Comparison of ENCODE assay signal across 7 mouse cellular contexts in genomic region chr5:23414490-23415126, GRCm38 (mm10). TPM values are rescaled to one million over a fixed set of nuclear protein-coding genes. Genes with fewer than 3 reads are reported as not detected.
DNase-seq lines count a peak whose midpoint lies in the region; ATAC-seq and TF ChIP-seq lines count a peak whose summit lies in the region.

No protein-coding gene starts in this region.

- H3K27me3 ChIP-seq in C2C12 (ENCODE audit: control insufficient read depth, insufficient read depth, insufficient read length), result no peaks in the 10 kb centered on the region
- no peaks in the 10 kb centered on the region for H3K27me3 ChIP-seq in hindbrain, embryonic 11.5 days (ENCODE audit: control insufficient read depth, insufficient read depth, low read length)
- H3K27me3 ChIP-seq in limb, embryonic 15.5 days, result no peaks in the 10 kb centered on the region

- 26% methylated on average over 4 of the region's 4 CpGs for WGBS in hindbrain, embryonic 11.5 days
- WGBS in limb, embryonic 15.5 days, result 44% methylated on average over 4 of the region's 4 CpGs

- intact Hi-C loops in left cerebral cortex, postnatal 4 days (cut with DNase I), result no loop called here

- H3ac ChIP-seq in C2C12 (ENCODE audit: control insufficient read depth, insufficient read length, low read depth), result no peak overlapping the region

- no peak overlapping the region for H3K4me2 ChIP-seq in hindbrain, embryonic 11.5 days (replicated peaks; ENCODE audit: low read depth, low read length)
- no peak overlapping the region for H3K4me2 ChIP-seq in limb, embryonic 15.5 days

- ATAC-seq in hindbrain, embryonic 11.5 days (ENCODE audit: low FRiP score), result no peak
- no peak for ATAC-seq in limb, embryonic 15.5 days (ENCODE audit: insufficient number of reproducible peaks, low FRiP score, low TSS enrichment, low read depth)

- H3K27ac ChIP-seq in hindbrain, embryonic 11.5 days (ENCODE audit: low read depth, low read length), result peak overlapping the region; percentile 79
- peak overlapping the region; percentile 78 for H3K27ac ChIP-seq in limb, embryonic 15.5 days

- DNase-seq in ZHBTc4 (ENCODE audit: low read depth, low spot score), result peak; percentile 37
- peak; percentile 39 for DNase-seq in hindbrain, embryonic 11.5 days (ENCODE audit: low spot score)
- no peak for DNase-seq in frontal cortex, adult 2 months (ENCODE audit: extremely low spot score in 1 of 2, low spot score in 1 of 2)
- no peak for DNase-seq in left cerebral cortex, postnatal 4 days
- DNase-seq in spleen, postnatal 14 days (ENCODE audit: low spot score in 2 of 2), result no peak

- peaks cover 6% of the 10 kb centered on the region for H3K36me3 ChIP-seq in C2C12 (ENCODE audit: control insufficient read depth, insufficient read depth)
- no peaks in the 10 kb centered on the region for H3K36me3 ChIP-seq in hindbrain, embryonic 11.5 days (ENCODE audit: control insufficient read depth, insufficient read depth, low read length)
- H3K36me3 ChIP-seq in limb, embryonic 15.5 days, result peaks cover 12% of the 10 kb centered on the region

- no peak for TF ChIP-seq CTCF in C2C12 (IDR thresholded peaks at IDR 0.05; ENCODE audit: control insufficient read depth, insufficient read depth, insufficient read length)

- peaks cover 81% of the 10 kb centered on the region for H3K79me2 ChIP-seq in C2C12 (ENCODE audit: control insufficient read depth, insufficient read depth)

- no peak overlapping the region for H3K4me3 ChIP-seq in C2C12 (ENCODE audit: insufficient read depth, poor library complexity, severe bottlenecking)
- H3K4me3 ChIP-seq in hindbrain, embryonic 11.5 days (ENCODE audit: low read depth, low read length), result no peak overlapping the region
- no peak overlapping the region for H3K4me3 ChIP-seq in limb, embryonic 15.5 days

- H3K9ac ChIP-seq in hindbrain, embryonic 11.5 days (ENCODE audit: low read depth, low read length), result no peak overlapping the region
- H3K9ac ChIP-seq in limb, embryonic 15.5 days, result no peak overlapping the region

- peaks cover 6% of the 10 kb centered on the region for H3K4me1 ChIP-seq in hindbrain, embryonic 11.5 days (replicated peaks; ENCODE audit: control insufficient read depth, insufficient read depth, low read length)
- H3K4me1 ChIP-seq in limb, embryonic 15.5 days, result peaks cover 63% of the 10 kb centered on the region

- H3K79me3 ChIP-seq in C2C12 (ENCODE audit: low read depth), result peaks cover 50% of the 10 kb centered on the region

- no peaks in the 10 kb centered on the region for H3K9me3 ChIP-seq in hindbrain, embryonic 11.5 days (ENCODE audit: control insufficient read depth, low read length)
- no peaks in the 10 kb centered on the region for H3K9me3 ChIP-seq in limb, embryonic 15.5 days

TF ChIP-seq in C2C12, 6 proteins besides CTCF, POLR2A, EP300 and RAD21:
- TF ChIP-seq CEBPB (IDR thresholded peaks at IDR 0.05; ENCODE audit: low read depth) (no peak), USF1 (IDR thresholded peaks at IDR 0.05; ENCODE audit: low read depth) (peak; percentile 19)
TF ChIP-seq in C2C12: peak in this region for 1.

RNA-seq across cellular contexts. Expression of gene Kmt2e, which starts 19.6 kb away (rescaled TPM):
- 8.0 TPM for polyA plus RNA-seq in C2C12 (2012; fragmentation: generic; extraction: Trizol)
- polyA plus RNA-seq in hindbrain, embryonic 11.5 days (2014; fragmentation: Nextera tagmentation; extraction: Ambion mirVana), result 121 and 122 TPM in 2 replicates
- 105 and 109 TPM in 2 replicates for polyA plus RNA-seq in limb, embryonic 15.5 days (2015; fragmentation: Nextera tagmentation; extraction: Ambion mirVana)
- polyA plus RNA-seq in frontal cortex, adult 2 months (2012; rRNA removed), result 49.7 and 51.7 TPM in 2 replicates
- 100 to 1,000 TPM; 150 to 156 TPM for total RNA-seq in left cerebral cortex, postnatal 4 days (2021)

Comparison
In these comparisons a context has a peak if more than half of its experiments do, and no peak if none do; other contexts are left out.
1. DNase-seq: peak in ZHBTc4 (single experiment) and hindbrain, embryonic 11.5 days (single experiment); none in frontal cortex, adult 2 months (0 of 2), left cerebral cortex, postnatal 4 days (single experiment) and spleen, postnatal 14 days (0 of 2).